Mouse (Mus musculus): ENCODE measurements around the gene Slc25a54.

- TF ChIP-seq RCOR1 (conservative IDR thresholded peaks at IDR 0.05; ENCODE audit: low read depth, low read length) (no peak), CTCF (conservative IDR thresholded peaks at IDR 0.05 in 1 of 2, IDR thresholded peaks at IDR 0.05 in 1 of 2; ENCODE audit: low read depth in 2 of 2, low read length in 2 of 2) (no peak), MAFK (IDR thresholded peaks at IDR 0.05; ENCODE audit: insufficient replicate concordance, low read length) (no peak), USF1 (IDR thresholded peaks at IDR 0.05; ENCODE audit: low read depth, low read length) (no peak), TCF12 (IDR thresholded peaks at IDR 0.05; ENCODE audit: low read depth, low read length) (no peak), CHD1 (IDR thresholded peaks at IDR 0.05; ENCODE audit: low read depth, low read length) (no peak), ZC3H11A (IDR thresholded peaks at IDR 0.05; ENCODE audit: low read depth, low read length) (no peak), GABPA (IDR thresholded peaks at IDR 0.05; ENCODE audit: insufficient replicate concordance, low read depth, low read length) (no peak), SIN3A (IDR thresholded peaks at IDR 0.05; ENCODE audit: low read length) (no peak), ZMIZ1 (IDR thresholded peaks at IDR 0.05; ENCODE audit: low read depth, low read length) (no peak), MAX (IDR thresholded peaks at IDR 0.05; ENCODE audit: low read length) (no peak)
Observed at GRCm38 (mm10) chr3:109032306-109032705, 48.0 kb upstream of the Slc25a54 start.

Data from CH12.LX (cell line).